Mouse (Mus musculus) heart, adult 2 months (tissue): ENCODE results near the gene Rslcan18.

Experiments used
- CTCF ChIP-seq: fragments of 200-600 bp; IDR thresholded peaks from 2 replicates; pipeline ENCODE4 v1.8.1; 2022; ENCODE audit warnings: antibody characterized with exemption, mild to moderate bottlenecking, moderate library complexity
- EP300 ChIP-seq: fragments of 200-500 bp; IDR thresholded peaks from 2 replicates; pipeline ENCODE4 v1.6.1; 2011; ENCODE audit warnings: low read depth, low read length, control low read depth; ENCODE audit not compliant: insufficient read depth
- POLR2A ChIP-seq: fragments of 200-500 bp; IDR thresholded peaks from 2 replicates; pipeline ENCODE4 v1.6.1; 2011; ENCODE audit warnings: mild to moderate bottlenecking, low read depth, low read length, control low read depth; ENCODE audit not compliant: insufficient read depth

DNA sequence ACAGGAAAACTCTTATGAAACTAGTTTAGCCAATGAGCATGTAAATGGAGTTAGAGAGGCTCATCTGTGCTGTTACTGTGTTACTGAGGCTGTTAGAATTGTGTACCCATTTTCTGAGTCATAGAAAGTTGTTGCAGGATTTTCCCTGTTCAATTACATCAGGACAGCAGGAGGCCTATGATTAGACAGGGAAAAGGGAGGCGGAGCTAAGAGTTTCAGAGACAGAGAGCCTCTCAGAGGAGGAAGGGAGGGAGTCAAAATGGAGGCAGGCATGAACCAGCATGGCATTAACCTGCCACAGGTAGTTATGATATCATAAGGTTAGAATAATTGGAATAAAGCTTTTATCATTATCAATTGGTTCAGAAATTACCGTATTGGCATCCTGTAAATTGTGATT, 43.3 kb downstream of the Rslcan18 start:
- no peak for TF ChIP-seq CTCF
- TF ChIP-seq POLR2A: no peak
- TF ChIP-seq EP300: no peak
